Mouse (Mus musculus): Measurements from ENCODE around the gene Gck. TPM values are rescaled to one million over a fixed set of nuclear protein-coding genes. Genes with fewer than 3 reads are reported as not detected.

Gck gene
- polyA plus RNA-seq, 1 experiment from 2014 or later: 0.84 TPM

- 75% methylated on average over 10 of the region's 10 CpGs for WGBS
- Histone ChIP-seq H3K27me3 (ENCODE audit: insufficient read depth, low read length) (no peaks in the 10 kb centered on the region), H3K36me3 (ENCODE audit: insufficient read depth) (no peaks in the 10 kb centered on the region), H3K4me1 (ENCODE audit: insufficient read depth) (no peaks in the 10 kb centered on the region), H3K9ac (no peak overlapping the region), H3K27ac (ENCODE audit: low read depth) (no peak overlapping the region), H3K4me2 (no peak overlapping the region), H3K9me3 (ENCODE audit: low read depth, low read length) (no peaks in the 10 kb centered on the region), H3K4me3 (ENCODE audit: low read depth, low read length) (no peak overlapping the region)
- TF ChIP-seq CTCF (IDR thresholded peaks at IDR 0.05; ENCODE audit: low read depth): no peak
- no peak for ATAC-seq (ENCODE audit: insufficient read depth)
- DNase-seq: no peak
Observed at GRCm38 (mm10) chr11:5988126-5988525, 38.2 kb upstream of the Gck start.

DNA sequence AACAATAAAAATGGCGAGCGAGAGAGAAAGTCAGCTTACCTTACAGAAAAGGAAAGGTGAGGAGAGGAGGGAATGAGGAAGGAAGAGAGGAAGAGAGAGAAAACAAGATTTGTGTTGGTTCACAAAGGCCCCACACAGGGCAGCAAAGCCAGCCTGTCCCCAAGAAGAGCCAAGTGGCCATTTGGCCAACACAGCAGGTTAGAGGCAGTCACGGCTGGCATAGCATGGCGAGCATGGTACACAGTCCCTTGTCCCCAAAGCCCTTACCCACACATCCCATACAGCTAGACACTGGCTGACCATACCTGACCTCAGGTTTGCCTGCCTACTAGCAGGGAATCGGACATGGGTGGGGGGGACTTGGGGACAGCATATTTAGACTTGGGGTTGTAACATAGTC lies 33.7 kb upstream of the Gck start:
- Histone ChIP-seq H3K27me3 (ENCODE audit: insufficient read depth, low read length) (no peaks in the 10 kb centered on the region), H3K36me3 (ENCODE audit: insufficient read depth) (no peaks in the 10 kb centered on the region), H3K4me2 (no peak overlapping the region), H3K4me3 (ENCODE audit: low read depth, low read length) (no peak overlapping the region), H3K9me3 (ENCODE audit: low read depth, low read length) (no peaks in the 10 kb centered on the region), H3K4me1 (ENCODE audit: insufficient read depth) (no peaks in the 10 kb centered on the region), H3K9ac (no peak overlapping the region), H3K27ac (ENCODE audit: low read depth) (no peak overlapping the region)
- ATAC-seq (ENCODE audit: insufficient read depth) (no peak), DNase-seq (no peak)
- WGBS: 88% methylated on average over 5 of the region's 5 CpGs
- TF ChIP-seq CTCF (IDR thresholded peaks at IDR 0.05; ENCODE audit: low read depth): no peak

DNA sequence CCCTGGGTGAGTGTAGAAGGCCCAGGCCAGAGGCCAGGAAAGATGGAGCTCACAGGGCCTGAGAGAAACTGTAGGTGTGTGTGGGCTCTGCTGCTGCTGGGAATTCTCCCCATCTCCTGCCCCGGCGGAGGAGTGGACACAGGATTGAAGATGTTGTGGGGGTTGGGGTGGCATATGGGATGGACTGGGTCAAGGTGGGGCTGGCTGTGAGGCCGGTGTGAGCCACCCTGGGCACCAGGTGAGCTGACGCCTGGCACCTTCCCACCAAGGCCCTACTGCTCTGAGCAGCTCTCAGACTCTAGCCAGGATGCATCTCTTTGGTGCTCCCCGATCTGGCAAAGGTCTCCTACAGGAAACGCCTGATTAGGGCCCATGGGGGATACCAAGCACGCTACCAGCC lies 31.4 kb upstream of the Gck start:
- no peak for TF ChIP-seq CTCF (IDR thresholded peaks at IDR 0.05; ENCODE audit: low read depth)
- H3K9me3 ChIP-seq (ENCODE audit: low read depth, low read length): no peaks in the 10 kb centered on the region
- H3K4me1 ChIP-seq (ENCODE audit: insufficient read depth): no peaks in the 10 kb centered on the region
- no peak overlapping the region for H3K4me2 ChIP-seq
- no peaks in the 10 kb centered on the region for H3K36me3 ChIP-seq (ENCODE audit: insufficient read depth)
- DNase-seq (no peak), ATAC-seq (ENCODE audit: insufficient read depth) (no peak)
- no peak overlapping the region for H3K4me3 ChIP-seq (ENCODE audit: low read depth, low read length)
- no peak overlapping the region for H3K27ac ChIP-seq (ENCODE audit: low read depth)
- 79% methylated on average over 7 of the region's 7 CpGs for WGBS
- H3K27me3 ChIP-seq (ENCODE audit: insufficient read depth, low read length): no peaks in the 10 kb centered on the region
- H3K9ac ChIP-seq: no peak overlapping the region

GRCm38 (mm10) chr11:5980561-5980960 lies 30.7 kb upstream of the Gck start:
- Histone ChIP-seq H3K9ac (no peak overlapping the region), H3K4me2 (no peak overlapping the region), H3K27me3 (ENCODE audit: insufficient read depth, low read length) (no peaks in the 10 kb centered on the region), H3K4me1 (ENCODE audit: insufficient read depth) (no peaks in the 10 kb centered on the region), H3K4me3 (ENCODE audit: low read depth, low read length) (no peak overlapping the region), H3K9me3 (ENCODE audit: low read depth, low read length) (no peaks in the 10 kb centered on the region), H3K27ac (ENCODE audit: low read depth) (no peak overlapping the region), H3K36me3 (ENCODE audit: insufficient read depth) (no peaks in the 10 kb centered on the region)
- TF ChIP-seq CTCF (IDR thresholded peaks at IDR 0.05; ENCODE audit: low read depth): no peak
- 62% methylated on average over 8 of the region's 8 CpGs for WGBS
- ATAC-seq (ENCODE audit: insufficient read depth) (no peak), DNase-seq (no peak)

- DNase-seq (no peak), ATAC-seq (ENCODE audit: insufficient read depth) (no peak)
- Histone ChIP-seq H3K4me3 (ENCODE audit: low read depth, low read length) (no peak overlapping the region), H3K27me3 (ENCODE audit: insufficient read depth, low read length) (no peaks in the 10 kb centered on the region), H3K4me2 (no peak overlapping the region), H3K4me1 (ENCODE audit: insufficient read depth) (no peaks in the 10 kb centered on the region), H3K9ac (no peak overlapping the region), H3K9me3 (ENCODE audit: low read depth, low read length) (no peaks in the 10 kb centered on the region), H3K36me3 (ENCODE audit: insufficient read depth) (no peaks in the 10 kb centered on the region), H3K27ac (ENCODE audit: low read depth) (no peak overlapping the region)
- no peak for TF ChIP-seq CTCF (IDR thresholded peaks at IDR 0.05; ENCODE audit: low read depth)
- 85% methylated on average over 2 of the region's 2 CpGs for WGBS
Observed at GRCm38 (mm10) chr11:5980108-5980507, 30.2 kb upstream of the Gck start.

- DNase-seq: no peak
- 65% methylated on average over 7 of the region's 7 CpGs for WGBS
Observed at GRCm38 (mm10) chr11:5979088-5979487, 29.2 kb upstream of the Gck start.

GRCm38 (mm10) chr11:5976106-5976505 lies 26.2 kb upstream of the Gck start:
- no peak overlapping the region for H3K27ac ChIP-seq (ENCODE audit: low read depth)
- no peaks in the 10 kb centered on the region for H3K9me3 ChIP-seq (ENCODE audit: low read depth, low read length)
- no peak overlapping the region for H3K4me2 ChIP-seq
- no peaks in the 10 kb centered on the region for H3K27me3 ChIP-seq (ENCODE audit: insufficient read depth, low read length)
- WGBS: 5% methylated on average over 9 of the region's 9 CpGs
- H3K36me3 ChIP-seq (ENCODE audit: insufficient read depth): no peaks in the 10 kb centered on the region
- TF ChIP-seq CTCF (IDR thresholded peaks at IDR 0.05; ENCODE audit: low read depth): no peak
- no peak for ATAC-seq (ENCODE audit: insufficient read depth)
- H3K4me1 ChIP-seq (ENCODE audit: insufficient read depth): peaks cover 6% of the 10 kb centered on the region; the same call in 1 of the 2 replicates
- no peak for DNase-seq
- H3K4me3 ChIP-seq (ENCODE audit: low read depth, low read length): no peak overlapping the region
- no peak overlapping the region for H3K9ac ChIP-seq

More at GRCm38 (mm10) chr11:5979088-5979487, 29.2 kb upstream of the Gck start:
- Histone ChIP-seq H3K36me3 (ENCODE audit: insufficient read depth) (no peaks in the 10 kb centered on the region), H3K4me3 (ENCODE audit: low read depth, low read length) (no peak overlapping the region), H3K27me3 (ENCODE audit: insufficient read depth, low read length) (no peaks in the 10 kb centered on the region), H3K4me1 (ENCODE audit: insufficient read depth) (no peaks in the 10 kb centered on the region), H3K9me3 (ENCODE audit: low read depth, low read length) (no peaks in the 10 kb centered on the region), H3K4me2 (no peak overlapping the region), H3K27ac (ENCODE audit: low read depth) (no peak overlapping the region), H3K9ac (no peak overlapping the region)
- TF ChIP-seq CTCF (IDR thresholded peaks at IDR 0.05; ENCODE audit: low read depth): no peak; the same call in 1 of the 2 replicates
- ATAC-seq (ENCODE audit: insufficient read depth): no peak

DNA sequence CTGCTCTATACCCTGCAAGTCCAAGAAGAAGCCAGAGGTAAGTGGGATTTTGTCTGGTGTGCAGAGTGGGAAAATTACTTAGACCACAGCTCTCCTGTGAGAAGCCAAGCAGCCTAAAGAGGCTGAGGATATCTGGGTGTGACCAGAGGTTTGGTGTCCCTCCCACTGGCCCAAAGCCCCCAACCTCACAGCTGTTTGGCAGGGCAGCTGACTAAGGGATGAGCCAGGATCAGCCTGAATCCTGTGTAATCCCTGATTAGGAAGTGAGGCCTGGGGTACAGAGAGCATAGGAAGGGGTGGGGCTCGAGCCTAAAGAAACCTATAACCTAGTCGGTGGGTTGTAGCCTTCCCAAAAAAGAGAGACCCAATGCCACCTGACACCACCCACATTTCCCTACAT lies 25.2 kb upstream of the Gck start:
- Histone ChIP-seq H3K4me3 (ENCODE audit: low read depth, low read length) (no peak overlapping the region), H3K4me1 (ENCODE audit: insufficient read depth) (peaks cover 6% of the 10 kb centered on the region; the same call in 1 of the 2 replicates), H3K36me3 (ENCODE audit: insufficient read depth) (0 out of 2 replicates have a peak, but pooled peaks cover under 1% of the 10 kb centered on the region), H3K9me3 (ENCODE audit: low read depth, low read length) (no peaks in the 10 kb centered on the region), H3K4me2 (no peak overlapping the region), H3K27me3 (ENCODE audit: insufficient read depth, low read length) (no peaks in the 10 kb centered on the region), H3K9ac (no peak overlapping the region), H3K27ac (ENCODE audit: low read depth) (no peak overlapping the region)
- WGBS: 69% methylated on average over 2 of the region's 2 CpGs
- ATAC-seq (ENCODE audit: insufficient read depth) (no peak), DNase-seq (no peak)
- no peak for TF ChIP-seq CTCF (IDR thresholded peaks at IDR 0.05; ENCODE audit: low read depth)
